Mouse (Mus musculus): Measurements from ENCODE around the gene Fibp. TPM values are rescaled to one million over a fixed set of nuclear protein-coding genes. Genes with fewer than 3 reads are reported as not detected.

Fibp gene
- 118 and 164 TPM in 2 replicates for polyA plus RNA-seq (2012; rRNA removed)

GRCm38 (mm10) chr19:5460465-5460911, at the start of gene Fibp:
TSS of gene Fibp (plus strand) at chr19:5460615.

GRCm38 (mm10) chr19:5424782-5425741, 35.4 kb upstream of the Fibp start, which contains the start of the genes Drap1 and AI837181:
TSS of gene Drap1 (minus strand) at chr19:5424979.
TSS of gene AI837181 (plus strand) at chr19:5425144.

GRCm38 (mm10) chr19:5447515-5448353, 12.7 kb upstream of the Fibp start, which contains the start of gene Fosl1:
TSS of gene Fosl1 (plus strand) at chr19:5447547.

GRCm38 (mm10) chr19:5457746-5458442, 2.5 kb upstream of the Fibp start, which contains the start of gene Ccdc85b:
TSS of gene Ccdc85b (minus strand) at chr19:5457894.

GRCm38 (mm10) chr19:5468374-5468773, 8.0 kb downstream of the Fibp start, which contains the start of gene Ctsw:
TSS of gene Ctsw (minus strand) at chr19:5468507.

GRCm38 (mm10) chr19:5473720-5474119, 13.3 kb downstream of the Fibp start, which contains the start of gene Efemp2:
TSS of gene Efemp2 (plus strand) at chr19:5473954.

GRCm38 (mm10) chr19:5487768-5488550, 27.5 kb downstream of the Fibp start, which contains the start of gene Mus81:
TSS of gene Mus81 (minus strand) at chr19:5488402.

GRCm38 (mm10) chr19:5490313-5490897, 30.0 kb downstream of the Fibp start, which contains the start of gene Cfl1:
TSS of gene Cfl1 (plus strand) at chr19:5490455.

GRCm38 (mm10) chr19:5503687-5504086, 43.3 kb downstream of the Fibp start, which contains the start of gene 1700020D05Rik:
TSS of gene 1700020D05Rik (minus strand) at chr19:5503787.

GRCm38 (mm10) chr19:5510031-5511026, 49.9 kb downstream of the Fibp start, which contains the start of gene Snx32:
TSS of gene Snx32 (minus strand) at chr19:5510538.

Other genes starting within 250 kb of the Fibp start
- gene Pacs1, start 187.5 kb upstream of the Fibp start, polyA plus RNA-seq (2012; rRNA removed) = 59.2 and 59.9 TPM in 2 replicates
- 146 and 169 TPM in 2 replicates for gene Sf3b2, start 165.2 kb upstream of the Fibp start, polyA plus RNA-seq (2012; rRNA removed)
- gene Gal3st3, start 162.3 kb upstream of the Fibp start, polyA plus RNA-seq (2012; rRNA removed) = 0.67 and 0.79 TPM in 2 replicates
- not detected in 2 replicates for gene Catsper1, start 124.9 kb upstream of the Fibp start, polyA plus RNA-seq (2012; rRNA removed)
- 7.1 and 12.9 TPM in 2 replicates for gene Cst6, start 111.0 kb upstream of the Fibp start, polyA plus RNA-seq (2012; rRNA removed)
- gene Eif1ad, start 93.9 kb upstream of the Fibp start, polyA plus RNA-seq (2012; rRNA removed) = 19.4 and 21.0 TPM in 2 replicates
- 123 and 155 TPM in 2 replicates for gene Banf1, start 93.4 kb upstream of the Fibp start, polyA plus RNA-seq (2012; rRNA removed)
- 15.7 and 18.4 TPM in 2 replicates for gene Sart1, start 71.9 kb upstream of the Fibp start, polyA plus RNA-seq (2012; rRNA removed)
- 4.9 and 5.6 TPM in 2 replicates for gene Tsga10ip, start 58.1 kb upstream of the Fibp start, polyA plus RNA-seq (2012; rRNA removed)
- gene Drap1, start 35.6 kb upstream of the Fibp start, polyA plus RNA-seq (2012; rRNA removed) = 86.3 and 111 TPM in 2 replicates
- 115 and 124 TPM in 2 replicates for gene AI837181, start 35.5 kb upstream of the Fibp start, polyA plus RNA-seq (2012; rRNA removed)
- gene Fosl1, start 13.1 kb upstream of the Fibp start, polyA plus RNA-seq (2012; rRNA removed) = 4.3 and 7.9 TPM in 2 replicates
- 12.3 and 17.9 TPM in 2 replicates for gene Ccdc85b, start 2.7 kb upstream of the Fibp start, polyA plus RNA-seq (2012; rRNA removed)
- gene Ctsw, start 7.9 kb downstream of the Fibp start, polyA plus RNA-seq (2012; rRNA removed) = 1.5 and 2.4 TPM in 2 replicates
- gene Efemp2, start 13.3 kb downstream of the Fibp start, polyA plus RNA-seq (2012; rRNA removed) = 205 and 258 TPM in 2 replicates
- gene Mus81, start 27.8 kb downstream of the Fibp start, polyA plus RNA-seq (2012; rRNA removed) = 78.2 and 88.4 TPM in 2 replicates
- 447 and 670 TPM in 2 replicates for gene Cfl1, start 29.8 kb downstream of the Fibp start, polyA plus RNA-seq (2012; rRNA removed)
- 1.00 and 1.3 TPM in 2 replicates for gene 1700020D05Rik, start 43.2 kb downstream of the Fibp start, polyA plus RNA-seq (2012; rRNA removed)
- gene Snx32, start 49.9 kb downstream of the Fibp start, polyA plus RNA-seq (2012; rRNA removed) = 17.6 and 19.1 TPM in 2 replicates
- 0.87 and 1.1 TPM in 2 replicates for gene Ovol1, start 100.0 kb downstream of the Fibp start, polyA plus RNA-seq (2012; rRNA removed)
- gene Ap5b1, start 107.4 kb downstream of the Fibp start, polyA plus RNA-seq (2012; rRNA removed) = 15.5 and 16.1 TPM in 2 replicates
- gene Rnaseh2c, start 141.3 kb downstream of the Fibp start, polyA plus RNA-seq (2012; rRNA removed) = 93.6 and 93.9 TPM in 2 replicates
- 56.6 and 61.2 TPM in 2 replicates for gene Kat5, start 149.6 kb downstream of the Fibp start, polyA plus RNA-seq (2012; rRNA removed)
- 109 and 128 TPM in 2 replicates for gene Rela, start 176.9 kb downstream of the Fibp start, polyA plus RNA-seq (2012; rRNA removed)
- gene Sipa1, start 203.1 kb downstream of the Fibp start, polyA plus RNA-seq (2012; rRNA removed) = 110 and 149 TPM in 2 replicates
- gene Map3k11, start 228.1 kb downstream of the Fibp start, polyA plus RNA-seq (2012; rRNA removed) = 89.5 and 98.2 TPM in 2 replicates
- gene Pcnx3, start 228.3 kb downstream of the Fibp start, polyA plus RNA-seq (2012; rRNA removed) = 260 and 276 TPM in 2 replicates
- gene Kcnk7, start 243.8 kb downstream of the Fibp start, polyA plus RNA-seq (2012; rRNA removed) = 1.7 and 2.6 TPM in 2 replicates

Data from ovary, adult 2 months (tissue).